Mouse (Mus musculus) kidney, adult 8-10 months (tissue): ENCODE measurements at regions not wholly inside any gene's neighbourhood (a gene's known extent, or its start where the extent isn't known, plus 50 kb on each side); places are given as distances from the start of the nearest gene placed in this dataset.

Experiments used
- DNase-seq, 2 experiments: peaks; one replicate each; pipeline ENCODE4 v3.0.0; 2022

DNA sequence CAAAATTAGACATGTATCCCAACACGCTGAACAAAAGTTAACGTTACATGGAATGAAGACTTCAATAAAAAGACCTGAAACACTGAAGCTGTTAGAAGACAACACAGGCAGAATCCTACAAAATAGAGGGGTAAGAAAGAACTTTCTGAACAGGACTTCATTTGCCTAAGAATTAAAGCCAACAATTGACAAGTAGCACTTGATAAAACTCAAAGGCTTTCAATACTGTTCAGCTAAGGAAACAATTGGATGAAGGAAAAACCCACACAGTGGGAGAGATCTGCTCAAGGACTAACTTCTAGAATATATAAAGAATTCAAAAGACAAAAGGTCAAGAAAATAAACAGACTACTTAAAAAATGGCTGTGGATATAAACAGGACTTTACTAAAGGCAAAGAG, 535.2 kb upstream of the Adamts9 start:
- no peak for DNase-seq

DNA sequence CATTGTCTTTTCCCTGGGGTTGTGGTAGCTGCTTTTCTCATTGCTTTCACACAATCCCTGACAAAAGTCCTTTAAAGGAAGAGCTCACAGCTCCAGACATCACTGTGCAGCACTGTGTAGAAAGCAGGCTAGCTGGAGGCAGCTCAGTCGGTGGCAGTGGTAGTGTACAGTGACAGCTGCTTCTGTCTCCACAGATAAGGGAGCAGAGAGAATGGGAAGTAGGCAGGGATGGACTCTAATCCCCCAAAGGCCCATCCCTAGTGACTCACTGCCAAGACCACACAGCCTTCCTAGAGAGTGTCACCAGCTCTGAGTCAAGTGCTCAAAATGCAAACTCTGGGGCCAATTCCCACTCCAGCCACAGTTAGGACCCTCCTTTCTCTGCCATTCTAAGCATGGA, 531.7 kb upstream of the Adamts9 start:
- DNase-seq, result no peak

DNA sequence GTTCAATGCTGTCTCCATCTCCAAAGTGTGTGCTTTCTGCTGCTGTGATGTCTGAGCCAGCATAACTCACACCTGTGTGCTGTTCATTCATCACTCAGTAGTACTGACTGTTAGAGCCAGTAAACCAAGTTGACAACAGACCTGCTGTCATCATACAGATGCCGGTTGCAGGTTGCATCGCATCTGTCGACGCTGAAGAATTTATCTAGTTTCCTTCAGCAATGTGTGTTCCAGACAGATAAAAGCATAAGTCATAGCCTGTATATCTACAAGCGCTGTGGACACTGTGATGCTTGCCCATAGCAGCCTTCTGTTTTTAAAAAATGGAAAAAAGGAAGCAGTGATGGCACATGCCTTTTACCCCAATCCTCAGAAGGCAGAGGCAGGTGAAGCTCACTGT, 524.6 kb upstream of the Adamts9 start:
- DNase-seq, result no peak

DNA sequence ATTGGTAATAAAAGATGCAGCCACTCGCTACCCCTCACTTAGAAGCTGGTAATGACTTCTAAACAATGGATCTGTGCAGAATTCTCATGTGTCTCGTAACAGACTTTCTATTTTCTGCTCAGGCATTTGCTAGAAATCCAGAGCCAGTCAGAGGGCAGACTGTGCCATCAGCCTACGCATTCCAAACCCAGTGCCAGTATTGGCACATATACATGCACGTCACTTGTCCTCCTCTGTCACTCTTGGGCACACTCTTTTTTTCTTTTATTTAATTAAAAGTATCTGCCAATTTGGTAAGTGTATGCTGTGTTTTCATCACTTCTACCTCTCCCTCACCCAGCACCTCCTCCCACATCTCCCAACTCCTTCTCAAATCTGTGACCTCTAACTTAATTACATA, 519.6 kb upstream of the Adamts9 start:
- no peak for DNase-seq

DNA sequence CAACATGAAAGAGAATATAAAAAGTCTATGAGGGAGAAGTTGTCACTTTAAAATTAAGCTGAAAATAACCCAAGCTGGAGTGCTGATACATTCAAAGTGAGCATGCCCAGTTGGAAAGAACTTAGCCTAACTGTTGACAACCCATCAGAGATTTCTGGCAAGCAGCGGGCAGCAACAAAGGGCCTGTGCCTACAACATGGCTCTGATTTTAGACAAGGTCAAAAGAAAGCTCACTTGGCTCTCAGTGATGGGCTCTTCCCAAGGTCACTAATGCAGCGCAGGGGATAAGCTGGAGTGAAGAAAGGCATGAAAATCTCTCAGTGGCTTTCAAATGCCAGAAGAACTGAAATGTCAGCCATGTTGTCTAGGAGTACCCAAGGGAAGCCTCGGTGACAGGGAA, 518.1 kb upstream of the Adamts9 start:
- DNase-seq, result no peak

DNA sequence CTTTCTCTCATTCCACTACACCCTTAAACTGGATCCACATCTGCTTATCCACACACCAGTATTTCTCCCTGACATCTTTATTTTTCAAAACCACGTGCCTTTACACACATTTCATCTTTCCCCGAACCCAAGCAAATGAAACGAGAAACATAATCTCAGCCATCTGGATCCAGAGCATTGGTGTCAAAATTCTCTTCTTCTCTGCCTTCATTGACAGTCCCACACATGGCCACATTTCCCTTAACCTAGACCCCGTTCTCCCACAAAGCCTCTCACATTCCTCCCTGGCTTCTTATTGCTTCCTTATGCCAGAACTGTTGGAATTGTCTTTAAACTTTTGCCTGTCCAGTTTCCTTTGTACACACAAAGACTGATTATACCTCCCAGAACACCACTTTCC, 514.3 kb upstream of the Adamts9 start:
- no peak for DNase-seq

DNA sequence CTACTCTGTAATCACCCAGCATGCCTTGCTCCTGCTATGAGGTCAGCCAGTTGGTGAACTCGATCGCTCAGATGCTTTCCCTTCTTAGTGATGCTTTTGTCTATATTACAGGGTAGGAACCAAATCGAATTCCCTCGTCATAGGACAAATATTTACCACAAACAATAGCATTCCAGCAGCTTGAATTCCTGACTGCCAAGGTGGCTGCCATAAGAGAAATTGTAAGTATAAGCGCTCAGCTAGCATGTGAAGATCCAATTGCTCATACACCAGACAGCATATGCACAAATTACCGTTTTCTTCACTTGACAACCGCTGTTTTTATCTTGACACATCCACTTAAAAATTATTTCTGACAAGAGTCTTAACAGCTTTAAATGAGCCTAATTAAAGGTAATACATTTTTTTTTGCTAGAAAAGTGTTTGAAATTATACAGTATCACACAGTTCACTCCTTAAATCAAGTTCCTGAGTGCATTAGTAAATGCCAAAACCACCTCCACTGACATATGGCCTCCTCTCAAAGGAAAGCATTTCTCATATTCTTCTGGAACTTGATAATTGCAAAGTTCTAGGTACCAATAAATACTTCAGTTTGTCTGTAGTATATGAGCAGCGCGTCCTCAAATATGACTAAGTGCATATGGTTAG, 513.2 kb upstream of the Adamts9 start:
- DNase-seq, result no peak

DNA sequence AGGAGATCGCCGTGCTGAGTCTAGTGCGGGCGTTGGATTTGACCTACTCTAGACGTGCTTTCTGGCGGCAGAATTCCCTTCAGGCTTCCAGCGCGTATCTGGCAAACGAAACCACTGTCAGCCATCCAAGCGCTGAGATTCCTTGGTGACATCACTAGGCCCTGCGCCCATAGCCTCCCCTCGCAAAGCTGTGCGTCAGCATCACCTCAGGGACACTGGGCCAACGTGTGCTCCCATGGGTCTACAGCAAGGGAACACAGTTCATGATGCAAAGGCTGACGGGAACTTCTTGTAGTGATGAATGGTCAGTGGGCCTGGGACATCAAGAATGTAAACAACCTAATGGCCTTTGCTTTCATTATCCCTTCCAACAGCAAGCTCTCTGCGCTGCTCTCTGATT, 502.3 kb upstream of the Adamts9 start:
- DNase-seq, result peak; percentile 13 to 37

DNA sequence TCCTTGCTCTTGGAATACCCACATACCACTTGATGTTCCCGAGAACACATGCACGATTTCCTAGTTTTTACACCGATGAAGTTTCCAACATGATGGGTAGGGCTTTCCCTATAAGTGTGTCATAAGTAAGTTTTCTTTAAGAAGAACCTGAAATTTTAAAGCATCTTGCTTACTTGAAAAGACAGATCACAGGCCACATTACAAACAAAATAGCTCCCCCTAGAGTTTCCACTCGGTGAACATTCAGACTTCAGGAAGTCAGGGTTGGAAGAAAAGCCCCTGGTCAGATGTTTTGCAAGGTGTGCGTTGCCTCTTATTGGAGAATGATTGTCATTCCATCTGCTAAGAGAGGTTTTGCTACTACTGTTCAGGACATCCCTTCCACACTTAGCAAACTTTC, 501.8 kb upstream of the Adamts9 start:
- peak; percentile 13 to 32 for DNase-seq

DNA sequence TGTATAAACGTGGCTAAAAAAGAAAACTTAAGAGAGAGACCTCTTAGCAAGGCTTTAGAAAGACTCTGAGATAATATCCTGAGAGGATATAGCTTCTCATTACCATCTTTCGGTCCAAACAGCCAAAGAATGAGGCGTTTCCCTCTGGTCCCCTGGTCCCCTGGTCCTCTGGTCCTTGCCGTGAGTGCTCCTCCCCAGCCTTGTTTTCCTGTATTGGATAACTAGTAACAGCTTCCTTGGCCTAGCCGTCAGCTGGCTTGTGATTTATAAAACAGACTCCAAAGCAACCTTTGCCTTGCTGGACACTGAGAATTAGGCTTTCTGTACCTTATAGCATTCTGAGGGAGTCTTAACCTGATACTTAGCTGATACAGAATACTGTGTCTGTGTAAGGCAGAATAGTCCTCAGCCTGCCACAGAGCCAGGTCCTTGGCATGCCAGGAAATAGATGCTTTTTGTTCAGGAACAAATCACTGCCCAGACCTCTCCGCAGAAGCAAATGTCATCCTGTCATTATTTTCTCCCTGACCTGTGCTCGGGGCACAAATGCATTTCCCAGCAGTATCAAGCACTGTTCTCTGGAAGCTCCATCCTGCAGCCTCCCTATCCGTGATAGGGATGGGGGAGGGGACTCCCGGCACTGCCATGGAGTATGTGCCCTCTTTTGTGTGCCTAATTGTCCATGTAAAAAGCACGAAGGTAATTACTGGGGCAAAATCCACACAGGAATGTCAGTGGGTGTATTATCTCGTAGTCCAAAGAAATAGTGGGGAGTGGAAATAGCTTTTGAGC, 500.7 kb upstream of the Adamts9 start:
- peak; percentile 4 to 8 for DNase-seq

DNA sequence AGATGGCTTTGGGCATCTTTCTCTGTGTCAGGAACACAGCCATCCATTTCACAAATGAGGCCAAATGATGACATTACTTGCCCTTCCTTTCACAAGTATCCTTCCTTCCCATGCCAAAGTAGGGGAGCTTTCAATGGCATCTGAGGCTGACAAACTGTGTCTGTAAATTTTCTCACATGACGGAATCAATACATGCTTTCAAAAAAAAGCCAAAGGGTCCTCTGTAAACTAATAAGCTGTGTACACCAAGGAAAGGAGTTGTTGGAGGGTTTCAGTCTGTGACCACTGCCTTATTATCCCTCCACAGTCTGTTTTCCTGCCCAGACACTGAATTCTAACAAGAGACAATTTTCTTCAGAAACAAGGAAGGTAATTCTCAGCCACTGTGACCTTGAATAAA, 490.2 kb upstream of the Adamts9 start:
- no peak for DNase-seq

DNA sequence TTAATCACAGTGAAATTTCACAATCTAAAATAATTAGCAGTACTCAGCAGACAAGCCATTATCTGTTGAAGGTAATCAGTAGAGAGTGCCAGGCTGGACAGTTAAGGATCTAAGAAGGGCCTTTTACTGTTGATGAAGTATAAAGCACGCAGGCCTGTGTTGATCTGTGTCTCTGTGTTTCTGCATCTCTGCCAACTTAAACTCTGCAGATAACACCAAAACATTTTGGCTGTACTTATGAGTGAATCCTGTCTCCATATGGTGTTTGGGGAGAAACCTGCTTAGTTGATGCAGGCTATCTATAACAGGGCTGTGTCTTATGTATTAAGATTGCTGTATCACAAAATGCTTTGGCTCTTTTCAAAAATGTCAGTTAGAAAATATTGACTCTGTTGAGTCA, 482.8 kb upstream of the Adamts9 start:
- no peak for DNase-seq

DNA sequence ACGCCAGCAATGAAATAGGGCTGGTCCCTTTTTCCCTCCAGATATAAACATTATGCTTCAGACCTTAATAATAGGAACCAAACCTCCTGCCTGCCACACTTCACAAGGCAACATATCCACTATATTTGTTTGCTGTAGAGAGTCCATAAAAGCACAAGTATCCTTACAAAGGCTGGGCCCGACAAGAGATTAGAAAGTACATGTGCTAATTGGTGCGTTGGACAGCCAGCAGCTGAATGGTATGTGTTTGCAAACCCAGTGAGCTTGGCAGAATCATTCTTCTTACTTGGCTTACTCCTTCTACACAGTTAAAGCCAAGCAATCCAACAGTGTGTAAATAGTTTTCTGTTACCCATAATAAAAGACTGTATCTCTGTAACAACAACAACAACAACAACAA, 479.6 kb upstream of the Adamts9 start:
- no peak for DNase-seq

DNA sequence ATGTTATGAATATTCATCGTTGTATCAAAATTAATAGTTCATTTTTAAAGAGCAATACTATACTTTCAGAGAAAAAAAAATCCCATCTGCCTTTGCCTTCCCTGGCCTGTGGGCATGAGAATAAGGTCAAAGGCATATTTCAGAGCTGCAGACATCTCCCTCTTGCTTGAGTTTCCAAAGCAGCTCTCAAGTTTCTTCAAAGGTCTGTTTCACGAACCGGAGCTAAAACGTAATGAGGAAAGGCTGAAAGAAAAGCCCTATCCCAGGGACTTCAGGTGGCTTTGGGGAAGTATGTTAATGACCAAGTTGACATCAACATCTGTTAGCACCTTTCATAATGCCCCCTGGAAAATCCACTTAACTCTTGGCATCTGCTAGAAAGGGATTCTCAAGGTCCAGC, 479.0 kb upstream of the Adamts9 start:
- no peak for DNase-seq

DNA sequence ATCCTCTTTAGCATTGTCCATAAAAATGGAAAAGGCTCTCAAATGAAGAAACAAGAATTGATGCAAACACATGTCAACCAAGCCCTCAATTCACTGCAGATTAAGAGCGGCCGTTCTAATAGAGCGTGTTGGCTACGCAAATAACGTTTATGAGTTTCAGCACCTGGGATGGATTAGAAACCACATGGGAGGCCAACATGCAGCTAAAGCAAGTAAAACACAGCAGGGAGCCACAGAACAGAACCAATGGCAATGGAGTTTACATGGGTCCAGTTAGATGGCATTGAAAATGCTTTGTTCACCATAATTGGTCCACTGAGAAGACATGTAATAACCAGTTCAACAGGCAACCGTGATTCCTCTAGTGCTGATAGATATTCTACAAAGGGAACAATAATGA, 474.3 kb upstream of the Adamts9 start:
- no peak for DNase-seq

DNA sequence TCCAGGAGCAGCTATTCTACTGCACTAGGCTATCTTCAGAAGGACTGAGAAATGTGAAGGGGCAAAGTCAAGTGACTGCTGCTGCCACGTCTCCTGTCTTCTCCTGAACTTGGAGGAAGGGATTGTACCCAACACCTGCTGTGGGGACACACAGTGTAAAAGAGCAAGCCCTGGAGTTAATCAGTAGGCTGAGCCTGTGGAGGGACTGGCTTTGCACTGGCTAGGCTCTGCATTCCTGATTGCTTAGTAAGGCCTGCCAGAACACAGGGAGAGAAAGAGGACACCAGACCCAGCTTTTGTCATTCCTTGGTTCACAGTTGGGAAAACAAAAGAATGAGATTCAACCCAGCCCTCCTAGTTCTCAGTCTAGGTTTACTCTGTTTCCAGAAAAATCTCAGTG, 472.7 kb upstream of the Adamts9 start:
- no peak for DNase-seq

DNA sequence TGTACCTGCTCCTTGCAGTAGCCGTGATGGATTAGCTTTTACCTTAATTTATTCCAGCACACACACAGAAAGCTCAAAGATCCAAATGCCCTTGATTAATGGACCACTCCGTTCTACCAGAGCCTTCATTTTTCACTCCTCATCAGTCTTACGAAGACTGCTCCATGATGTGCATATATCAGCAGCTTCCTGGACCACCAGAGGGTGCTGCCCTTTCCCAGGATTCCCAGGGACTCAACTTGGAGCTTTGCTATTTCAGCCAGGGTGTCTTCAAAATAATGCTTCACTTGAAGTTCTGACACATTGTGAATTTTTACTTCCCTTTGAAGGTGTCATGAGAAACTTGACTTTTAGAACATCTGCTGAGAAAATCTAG, 467.8 kb upstream of the Adamts9 start:
- DNase-seq, result no peak

DNA sequence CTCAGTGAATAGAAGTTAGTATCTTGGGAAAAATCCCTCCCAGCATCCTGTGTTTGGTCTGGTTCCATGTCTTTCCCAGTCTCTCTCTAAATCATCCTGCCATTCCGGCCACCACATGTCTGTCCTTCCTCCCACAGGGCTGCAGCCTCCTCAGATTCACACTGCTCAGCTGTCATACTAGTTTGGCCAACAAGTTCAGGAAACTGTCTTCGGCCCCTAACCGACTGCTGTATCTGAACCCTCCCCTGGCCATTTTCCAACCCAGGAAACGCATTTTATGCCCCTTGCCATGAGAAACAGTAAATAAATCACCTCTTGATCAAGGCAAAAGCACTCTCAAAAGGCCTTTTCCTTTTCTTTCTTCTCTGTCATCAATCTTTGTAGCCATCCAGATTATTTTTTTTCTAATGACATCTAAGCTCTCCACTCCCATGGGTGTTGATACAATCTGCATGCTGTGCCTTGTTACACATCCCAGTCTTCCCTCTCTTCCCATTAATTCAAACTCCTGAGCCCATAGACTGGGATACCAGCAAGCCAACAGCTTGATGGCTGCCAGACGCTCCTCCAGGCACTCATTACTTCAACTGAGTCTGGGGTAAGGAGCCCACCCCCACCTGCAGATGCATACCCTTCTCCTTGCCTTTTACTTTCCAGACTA, 467.3 kb upstream of the Adamts9 start:
- peak; percentile 4 to 17 for DNase-seq

DNA sequence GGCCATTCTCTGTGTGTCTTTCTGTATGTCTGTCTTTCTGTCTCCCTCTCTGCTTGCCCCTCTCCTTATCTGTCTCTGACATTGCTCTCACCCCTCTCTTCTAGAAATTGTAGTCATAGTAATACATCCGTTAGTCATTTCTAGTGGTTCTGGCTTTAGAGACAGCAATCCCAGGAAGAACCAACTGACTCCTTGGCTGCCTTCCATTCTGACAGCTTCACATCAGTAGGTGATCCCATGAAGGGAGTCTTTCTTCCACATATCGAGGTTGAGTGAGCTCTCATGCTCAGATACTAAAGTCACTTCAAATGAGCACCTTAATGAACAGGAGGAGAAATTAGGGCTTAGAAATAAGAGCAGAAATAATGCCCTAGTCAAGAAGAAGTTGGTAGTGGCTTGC, 455.3 kb upstream of the Adamts9 start:
- no peak for DNase-seq

DNA sequence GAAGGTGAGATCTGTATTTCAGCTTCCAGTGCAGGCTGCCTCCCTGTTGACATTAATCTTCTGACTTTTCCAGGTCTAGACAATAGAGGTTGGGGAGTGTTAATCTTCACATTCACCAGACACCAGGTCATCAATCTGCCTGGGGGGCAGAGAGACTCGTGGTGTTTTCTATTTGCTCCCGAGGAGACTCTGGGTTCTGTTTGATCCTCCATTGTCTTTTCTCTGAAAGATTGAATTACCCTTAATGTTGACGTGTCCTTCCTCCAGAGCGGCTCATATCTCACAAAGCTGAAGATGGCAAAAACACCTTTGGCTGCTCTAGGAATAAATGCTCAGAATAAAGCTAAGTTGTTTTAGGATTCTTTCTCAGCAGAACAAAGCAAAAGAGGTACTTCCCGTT, 453.8 kb upstream of the Adamts9 start:
- no peak for DNase-seq

DNA sequence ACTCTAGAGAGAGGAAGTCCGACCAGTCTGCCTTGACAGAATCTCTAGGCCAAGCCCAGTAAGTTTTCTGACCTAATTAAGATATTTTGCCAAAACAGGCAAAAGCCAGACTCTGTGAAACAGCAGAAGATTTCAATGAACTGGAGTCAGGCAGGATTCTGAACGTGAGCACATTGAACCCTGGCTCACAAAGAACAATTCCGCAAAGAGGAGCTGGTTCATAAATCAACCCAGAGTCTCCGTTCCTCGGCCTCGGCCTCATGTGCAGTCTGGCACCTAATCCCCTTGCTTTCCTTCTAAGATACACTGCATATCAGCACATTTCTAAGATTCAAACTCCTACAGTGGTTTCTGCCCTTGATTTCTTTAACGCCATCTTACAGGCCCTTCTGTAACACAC, 452.7 kb upstream of the Adamts9 start:
- peak; percentile 26 to 27 for DNase-seq

DNA sequence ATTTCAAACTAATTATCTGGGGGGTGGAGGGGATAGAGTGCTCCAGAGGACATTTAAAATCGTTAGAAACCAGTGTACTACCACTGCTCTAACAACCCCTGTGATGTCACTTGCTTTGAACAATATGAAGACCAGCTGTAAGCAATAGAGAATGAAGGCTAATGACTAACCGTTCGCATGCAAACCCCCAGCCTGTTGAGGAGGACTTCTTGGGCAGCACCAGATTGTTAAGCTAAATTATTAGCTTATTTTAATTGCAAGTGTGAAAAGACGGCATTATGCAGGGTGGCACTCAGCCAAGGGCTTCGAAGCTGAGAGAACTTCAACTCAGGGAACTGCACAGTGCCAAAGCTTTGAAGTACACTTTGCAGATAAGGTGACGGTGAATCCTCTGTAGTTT, 452.0 kb upstream of the Adamts9 start:
- peak in 1 of 2 experiments; percentile 43 for DNase-seq

DNA sequence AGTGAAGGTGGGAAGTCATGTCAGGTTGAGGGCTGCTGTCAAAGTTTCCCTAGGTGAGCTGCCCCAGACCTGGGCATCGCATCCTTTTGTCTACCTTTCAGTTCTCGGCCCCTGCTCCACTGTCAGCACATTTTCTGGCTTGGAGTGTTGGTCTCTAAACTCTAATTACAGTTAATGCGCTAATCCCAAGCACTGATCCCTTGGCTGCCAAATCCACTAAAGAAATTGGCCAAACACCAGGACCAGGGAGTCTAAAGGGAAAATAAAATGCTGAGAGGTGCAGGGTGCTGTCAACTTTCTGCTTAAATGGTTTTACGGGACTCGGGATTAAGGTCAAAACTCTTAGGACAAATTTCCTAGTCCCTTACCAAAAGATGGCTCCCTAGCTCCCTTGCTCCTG, 450.3 kb upstream of the Adamts9 start:
- DNase-seq, result peak; percentile 40 to 42

DNA sequence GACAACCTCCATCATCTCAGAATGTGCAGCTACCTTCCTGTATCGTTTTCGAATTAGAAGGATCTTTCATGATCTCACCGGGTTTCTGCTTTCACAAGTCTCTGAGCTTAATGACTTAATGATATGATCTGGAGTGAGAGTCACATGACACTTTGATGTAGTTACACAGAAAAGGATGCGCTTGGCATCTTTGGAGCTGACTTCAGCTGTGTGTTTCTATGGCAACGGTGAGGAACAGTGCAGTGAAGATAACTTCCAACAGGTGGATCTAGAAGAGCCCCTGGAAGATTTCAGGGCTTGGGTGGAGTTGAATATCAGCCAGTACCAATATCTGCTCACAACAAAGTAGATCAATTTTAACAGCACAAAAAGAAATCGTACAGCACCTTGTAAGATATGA, 449.1 kb upstream of the Adamts9 start:
- no peak for DNase-seq
